Mouse (Mus musculus): ENCODE results near the gene Agap1.

Agap1 gene

GRCm38 (mm10) chr1:89713681-89714080 is 259.1 kb downstream of the Agap1 start:
- H3K27me3 ChIP-seq (ENCODE audit: control insufficient read depth, insufficient read depth, low read length, poor library complexity, severe bottlenecking) = no peaks in the 10 kb centered on the region
- no peak for DNase-seq (ENCODE audit: low read depth, low spot score)
- H3K36me3 ChIP-seq (ENCODE audit: control insufficient read depth, insufficient read depth, low read length, poor library complexity, severe bottlenecking) = no peaks in the 10 kb centered on the region

GRCm38 (mm10) chr1:89714165-89714980 is 259.8 kb downstream of the Agap1 start:
- H3K36me3 ChIP-seq (ENCODE audit: control insufficient read depth, insufficient read depth, low read length, poor library complexity, severe bottlenecking) = no peaks in the 10 kb centered on the region
- DNase-seq (ENCODE audit: low read depth, low spot score) = no peak
- H3K27me3 ChIP-seq (ENCODE audit: control insufficient read depth, insufficient read depth, low read length, poor library complexity, severe bottlenecking) = no peaks in the 10 kb centered on the region

GRCm38 (mm10) chr1:89716234-89716633 is 261.6 kb downstream of the Agap1 start:
- Histone ChIP-seq H3K27me3 (ENCODE audit: control insufficient read depth, insufficient read depth, low read length, poor library complexity, severe bottlenecking) (no peaks in the 10 kb centered on the region), H3K36me3 (ENCODE audit: control insufficient read depth, insufficient read depth, low read length, poor library complexity, severe bottlenecking) (no peaks in the 10 kb centered on the region)
- no peak for DNase-seq (ENCODE audit: low read depth, low spot score)

GRCm38 (mm10) chr1:89717100-89717499 is 262.5 kb downstream of the Agap1 start:
- no peaks in the 10 kb centered on the region for H3K27me3 ChIP-seq (ENCODE audit: control insufficient read depth, insufficient read depth, low read length, poor library complexity, severe bottlenecking)
- no peaks in the 10 kb centered on the region for H3K36me3 ChIP-seq (ENCODE audit: control insufficient read depth, insufficient read depth, low read length, poor library complexity, severe bottlenecking)
- DNase-seq (ENCODE audit: low read depth, low spot score) = no peak

- no peaks in the 10 kb centered on the region for H3K36me3 ChIP-seq (ENCODE audit: control insufficient read depth, insufficient read depth, low read length, poor library complexity, severe bottlenecking)
- H3K27me3 ChIP-seq (ENCODE audit: control insufficient read depth, insufficient read depth, low read length, poor library complexity, severe bottlenecking) = no peaks in the 10 kb centered on the region
- DNase-seq (ENCODE audit: low read depth, low spot score) = no peak
These were observed 264.3 kb downstream of the Agap1 start for GRCm38 (mm10) chr1:89718782-89719403.

- DNase-seq (ENCODE audit: low read depth, low spot score) = no peak
- no peaks in the 10 kb centered on the region for H3K36me3 ChIP-seq (ENCODE audit: control insufficient read depth, insufficient read depth, low read length, poor library complexity, severe bottlenecking)
- no peaks in the 10 kb centered on the region for H3K27me3 ChIP-seq (ENCODE audit: control insufficient read depth, insufficient read depth, low read length, poor library complexity, severe bottlenecking)
These were observed 269.5 kb downstream of the Agap1 start for GRCm38 (mm10) chr1:89724141-89724540.

- Histone ChIP-seq H3K36me3 (ENCODE audit: control insufficient read depth, insufficient read depth, low read length, poor library complexity, severe bottlenecking) (no peaks in the 10 kb centered on the region), H3K27me3 (ENCODE audit: control insufficient read depth, insufficient read depth, low read length, poor library complexity, severe bottlenecking) (no peaks in the 10 kb centered on the region)
- DNase-seq (ENCODE audit: low read depth, low spot score) = no peak
These were observed 269.9 kb downstream of the Agap1 start for GRCm38 (mm10) chr1:89724555-89724954.

GRCm38 (mm10) chr1:89724957-89725356 is 270.4 kb downstream of the Agap1 start:
- no peak for DNase-seq (ENCODE audit: low read depth, low spot score)
- Histone ChIP-seq H3K27me3 (ENCODE audit: control insufficient read depth, insufficient read depth, low read length, poor library complexity, severe bottlenecking) (no peaks in the 10 kb centered on the region), H3K36me3 (ENCODE audit: control insufficient read depth, insufficient read depth, low read length, poor library complexity, severe bottlenecking) (no peaks in the 10 kb centered on the region)

GRCm38 (mm10) chr1:89728481-89728880 is 273.9 kb downstream of the Agap1 start:
- no peaks in the 10 kb centered on the region for H3K36me3 ChIP-seq (ENCODE audit: control insufficient read depth, insufficient read depth, low read length, poor library complexity, severe bottlenecking)
- DNase-seq (ENCODE audit: low read depth, low spot score) = no peak
- H3K27me3 ChIP-seq (ENCODE audit: control insufficient read depth, insufficient read depth, low read length, poor library complexity, severe bottlenecking) = no peaks in the 10 kb centered on the region

GRCm38 (mm10) chr1:89730589-89731195 is 276.1 kb downstream of the Agap1 start:
- DNase-seq (ENCODE audit: low read depth, low spot score) = no peak
- Histone ChIP-seq H3K36me3 (ENCODE audit: control insufficient read depth, insufficient read depth, low read length, poor library complexity, severe bottlenecking) (no peaks in the 10 kb centered on the region), H3K27me3 (ENCODE audit: control insufficient read depth, insufficient read depth, low read length, poor library complexity, severe bottlenecking) (no peaks in the 10 kb centered on the region)

- no peak for DNase-seq (ENCODE audit: low read depth, low spot score)
- no peaks in the 10 kb centered on the region for H3K36me3 ChIP-seq (ENCODE audit: control insufficient read depth, insufficient read depth, low read length, poor library complexity, severe bottlenecking)
- no peaks in the 10 kb centered on the region for H3K27me3 ChIP-seq (ENCODE audit: control insufficient read depth, insufficient read depth, low read length, poor library complexity, severe bottlenecking)
These were observed 279.8 kb downstream of the Agap1 start for GRCm38 (mm10) chr1:89734368-89734767.

- Histone ChIP-seq H3K36me3 (ENCODE audit: control insufficient read depth, insufficient read depth, low read length, poor library complexity, severe bottlenecking) (no peaks in the 10 kb centered on the region), H3K27me3 (ENCODE audit: control insufficient read depth, insufficient read depth, low read length, poor library complexity, severe bottlenecking) (no peaks in the 10 kb centered on the region)
- no peak for DNase-seq (ENCODE audit: low read depth, low spot score)
These were observed 280.5 kb downstream of the Agap1 start for GRCm38 (mm10) chr1:89735146-89735545.

GRCm38 (mm10) chr1:89736021-89736420 is 281.4 kb downstream of the Agap1 start:
- no peak for DNase-seq (ENCODE audit: low read depth, low spot score)
- H3K27me3 ChIP-seq (ENCODE audit: control insufficient read depth, insufficient read depth, low read length, poor library complexity, severe bottlenecking) = no peaks in the 10 kb centered on the region
- no peaks in the 10 kb centered on the region for H3K36me3 ChIP-seq (ENCODE audit: control insufficient read depth, insufficient read depth, low read length, poor library complexity, severe bottlenecking)

- Histone ChIP-seq H3K36me3 (ENCODE audit: control insufficient read depth, insufficient read depth, low read length, poor library complexity, severe bottlenecking) (no peaks in the 10 kb centered on the region), H3K27me3 (ENCODE audit: control insufficient read depth, insufficient read depth, low read length, poor library complexity, severe bottlenecking) (no peaks in the 10 kb centered on the region)
- no peak for DNase-seq (ENCODE audit: low read depth, low spot score)
These were observed 284.6 kb downstream of the Agap1 start for GRCm38 (mm10) chr1:89739067-89739774.

GRCm38 (mm10) chr1:89739775-89740099 is 285.1 kb downstream of the Agap1 start:
- DNase-seq (ENCODE audit: low read depth, low spot score) = no peak
- no peaks in the 10 kb centered on the region for H3K27me3 ChIP-seq (ENCODE audit: control insufficient read depth, insufficient read depth, low read length, poor library complexity, severe bottlenecking)
- H3K36me3 ChIP-seq (ENCODE audit: control insufficient read depth, insufficient read depth, low read length, poor library complexity, severe bottlenecking) = no peaks in the 10 kb centered on the region
